Mouse (Mus musculus) spleen, adult 2 months (tissue): Measurements from ENCODE around the gene Gss. TPM values are rescaled to one million over a fixed set of nuclear protein-coding genes. Genes with fewer than 3 reads are reported as not detected.

Experiments
- DNase-seq, 2 experiments: peaks; one replicate each; pipeline versions ENCODE4 v3.0.0 to v3.0.0-alpha.2; 2012 to 2021; ENCODE audit warnings: low spot score in 2 of 2, low read depth in 1 of 2
- H3K27ac ChIP-seq: fragments of 200-500 bp; 2 replicates; pipeline ENCODE4 v1.5.1; 2012; ENCODE audit warnings: low read length, inconsistent platforms; ENCODE audit not compliant: insufficient read depth
- H3K27me3 ChIP-seq: fragments of 200-500 bp; 2 replicates; pipeline ENCODE4 v1.6.1; 2012; ENCODE audit warnings: mild to moderate bottlenecking, moderate library complexity, low read length, inconsistent platforms; ENCODE audit not compliant: control insufficient read depth, insufficient read depth
- H3K36me3 ChIP-seq: fragments of 200-500 bp; 2 replicates; pipeline ENCODE4 v1.6.1; 2012; ENCODE audit warnings: mild to moderate bottlenecking, low read length, inconsistent platforms; ENCODE audit not compliant: control insufficient read depth, insufficient read depth
- H3K4me1 ChIP-seq: fragments of 200-500 bp; 2 replicates; pipeline ENCODE4 v1.6.1; 2011; ENCODE audit warnings: inconsistent platforms; ENCODE audit not compliant: control insufficient read depth, insufficient read depth, insufficient read length
- H3K4me3 ChIP-seq: fragments of 200-500 bp; 2 replicates; pipeline ENCODE4 v1.5.1; 2011; ENCODE audit warnings: mild to moderate bottlenecking, inconsistent platforms; ENCODE audit not compliant: insufficient read depth, insufficient read length; ENCODE audit errors: extremely low read depth
- CTCF ChIP-seq: fragments of 200-500 bp; IDR thresholded peaks from 2 replicates; pipeline ENCODE4 v1.5.1; 2011; ENCODE audit warnings: mild to moderate bottlenecking, inconsistent platforms; ENCODE audit not compliant: insufficient read depth, insufficient read length, insufficient replicate concordance; ENCODE audit errors: extremely low read depth
- POLR2A ChIP-seq: fragments of 200-500 bp; IDR thresholded peaks from 2 replicates; pipeline ENCODE4 v1.6.1; 2011; ENCODE audit warnings: low read depth, low read length, inconsistent platforms
- whole genome bisulfite sequencing: fragments of 180-500 bp; shearing (Covaris S2); methylation state at CpG from one replicate; pipeline ENCODE4 v1.1.7; 2018; 5-methylcytosine and 5-hydroxymethylcytosine counted together
- polyA plus RNA-seq: library from polyadenylated mRNA; depleted of rRNA; stranded (reverse); fragments of >200 nt; gene quantifications from 2 replicates; pipeline ENCODE4 v1.2.3, GENCODE M21; 2012

The Gss gene
- polyA plus RNA-seq, 1 experiment, result 9.9 TPM

DNA sequence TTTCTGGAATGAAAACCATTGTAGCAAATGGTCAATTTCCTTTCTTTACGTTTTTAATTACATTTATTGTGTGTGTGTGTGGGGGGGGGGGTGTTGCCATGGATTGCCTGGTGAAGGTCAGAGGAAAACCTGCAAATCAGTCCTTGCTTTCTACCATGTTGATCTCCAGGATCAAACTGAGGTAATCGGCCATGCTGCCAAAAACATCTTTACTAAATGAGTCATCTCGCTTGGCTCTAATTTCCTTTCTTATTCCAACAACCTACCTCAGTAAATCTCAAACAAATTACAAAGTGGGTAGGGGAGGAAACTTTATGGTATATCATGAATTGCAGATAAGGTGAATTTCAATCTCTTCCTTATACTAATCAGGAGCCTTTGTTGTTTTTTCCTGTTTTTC is 4.5 kb downstream of the Gss start:
- no peaks in the 10 kb centered on the region for H3K36me3 ChIP-seq
- H3K4me3 ChIP-seq, result no peak overlapping the region
- H3K4me1 ChIP-seq, result peaks cover 4% of the 10 kb centered on the region
- 88% methylated on average over 3 of the region's 3 CpGs for WGBS
- TF ChIP-seq CTCF (no peak), POLR2A (no peak)
- H3K27me3 ChIP-seq, result no peaks in the 10 kb centered on the region
- H3K27ac ChIP-seq, result no peak overlapping the region
- DNase-seq, result no peak

DNA sequence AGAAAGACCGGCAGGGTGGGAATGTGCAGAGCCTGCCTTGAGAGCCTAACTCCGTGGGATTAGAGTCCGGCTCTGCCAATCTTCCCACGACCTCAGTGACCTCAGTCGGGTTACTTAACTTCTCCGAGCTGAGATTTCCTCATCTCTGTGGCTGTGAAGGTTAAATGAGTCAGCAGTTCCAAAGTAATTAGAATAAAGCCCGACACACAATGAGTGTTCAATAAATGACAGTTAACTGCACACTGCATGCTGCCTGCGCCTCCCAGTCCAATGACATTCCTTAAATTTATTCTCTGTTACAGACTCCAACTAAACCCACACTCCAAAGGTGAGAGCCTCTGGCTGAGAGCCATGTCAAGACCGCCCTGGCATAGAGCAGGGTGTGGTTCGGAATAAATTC is 7.1 kb downstream of the Gss start:
- 69% methylated on average over 10 of the region's 10 CpGs for WGBS
- H3K36me3 ChIP-seq, result no peaks in the 10 kb centered on the region; the same call in 1 of the 2 replicates
- no peak for TF ChIP-seq CTCF
- no peak for TF ChIP-seq POLR2A
- H3K4me3 ChIP-seq, result no peak overlapping the region
- no peaks in the 10 kb centered on the region for H3K27me3 ChIP-seq
- H3K4me1 ChIP-seq, result no peaks in the 10 kb centered on the region; the same call in 1 of the 2 replicates
- no peak for DNase-seq
- no peak overlapping the region for H3K27ac ChIP-seq

GRCm38 (mm10) chr2:155585082-155585481 is 7.5 kb downstream of the Gss start:
- H3K4me1 ChIP-seq, result no peaks in the 10 kb centered on the region; the same call in 1 of the 2 replicates
- H3K36me3 ChIP-seq, result no peaks in the 10 kb centered on the region; the same call in 1 of the 2 replicates
- DNase-seq, result no peak
- H3K4me3 ChIP-seq, result no peak overlapping the region
- H3K27me3 ChIP-seq, result no peaks in the 10 kb centered on the region
- no peak overlapping the region for H3K27ac ChIP-seq
- TF ChIP-seq CTCF, result no peak
- no peak for TF ChIP-seq POLR2A
- WGBS, result 91% methylated on average over 9 of the region's 9 CpGs

DNA sequence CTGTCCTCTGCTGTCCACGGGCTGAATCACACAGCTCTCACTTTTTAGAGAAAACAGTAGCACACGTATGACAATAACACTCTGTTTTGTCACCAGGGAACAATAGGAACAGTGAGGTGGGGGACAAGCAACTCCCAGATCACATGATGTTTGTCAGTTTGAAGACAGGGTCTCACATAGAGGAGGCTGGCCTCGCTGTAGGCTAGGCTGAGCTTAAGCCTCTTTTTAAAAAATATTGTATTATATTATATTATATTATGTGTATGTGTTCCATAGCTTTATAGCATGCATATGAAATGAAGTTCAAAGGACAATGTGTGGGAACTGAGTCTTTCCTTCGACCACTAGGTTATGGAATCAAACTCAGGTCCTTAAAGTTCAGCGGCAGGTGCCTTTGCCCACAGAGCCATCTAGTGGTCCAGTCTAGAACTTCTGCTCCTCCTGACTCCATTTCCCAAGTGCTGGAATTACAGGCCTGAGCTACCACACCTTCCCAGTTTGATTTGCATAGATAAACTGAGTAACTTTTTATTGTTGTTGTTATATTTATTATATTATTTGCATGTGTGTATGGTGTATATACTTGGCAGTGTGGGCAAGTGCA is 8.6 kb downstream of the Gss start:
- Histone ChIP-seq H3K36me3 (no peaks in the 10 kb centered on the region; the same call in 1 of the 2 replicates), H3K4me1 (no peaks in the 10 kb centered on the region), H3K27ac (no peak overlapping the region), H3K27me3 (no peaks in the 10 kb centered on the region), H3K4me3 (no peak overlapping the region)
- WGBS, result 60% methylated on average over 5 of the region's 5 CpGs
- peak; percentile 9 to 11 for DNase-seq
- peak; percentile 64; the same call in 1 of the 2 replicates for TF ChIP-seq CTCF
- TF ChIP-seq POLR2A, result no peak

DNA sequence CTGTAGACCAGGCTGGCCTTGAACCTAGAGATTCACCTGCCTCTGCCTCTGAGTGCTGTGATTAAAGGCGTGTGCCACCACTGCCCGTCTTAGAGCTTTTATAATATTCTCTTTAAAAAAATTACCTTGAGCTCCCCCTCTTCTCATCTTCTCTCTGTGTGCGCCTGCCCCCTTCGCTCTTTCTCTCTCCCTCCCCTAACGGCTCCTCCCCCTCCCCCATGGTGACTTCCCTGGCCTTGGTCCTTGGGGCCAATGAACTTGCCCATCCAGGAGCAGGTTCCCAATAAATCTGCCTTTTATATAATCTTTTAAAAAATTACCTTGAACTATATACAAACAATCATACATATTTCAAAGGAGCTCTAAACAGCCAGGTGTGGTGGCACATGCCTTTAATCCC is 9.6 kb downstream of the Gss start:
- Histone ChIP-seq H3K4me3 (no peak overlapping the region), H3K4me1 (no peaks in the 10 kb centered on the region), H3K36me3 (no peaks in the 10 kb centered on the region; the same call in 1 of the 2 replicates), H3K27me3 (no peaks in the 10 kb centered on the region), H3K27ac (no peak overlapping the region)
- 94% methylated on average over 5 of the region's 5 CpGs for WGBS
- TF ChIP-seq CTCF, result no peak
- TF ChIP-seq POLR2A, result no peak
- DNase-seq, result no peak

GRCm38 (mm10) chr2:155582384-155582995 is 10.1 kb downstream of the Gss start:
- no peak for DNase-seq
- H3K27ac ChIP-seq, result no peak overlapping the region
- H3K27me3 ChIP-seq, result no peaks in the 10 kb centered on the region
- WGBS, result 84% methylated on average over 4 of the region's 4 CpGs
- TF ChIP-seq POLR2A (no peak), CTCF (no peak)
- no peaks in the 10 kb centered on the region; the same call in 1 of the 2 replicates for H3K36me3 ChIP-seq
- no peaks in the 10 kb centered on the region for H3K4me1 ChIP-seq
- H3K4me3 ChIP-seq, result no peak overlapping the region

DNA sequence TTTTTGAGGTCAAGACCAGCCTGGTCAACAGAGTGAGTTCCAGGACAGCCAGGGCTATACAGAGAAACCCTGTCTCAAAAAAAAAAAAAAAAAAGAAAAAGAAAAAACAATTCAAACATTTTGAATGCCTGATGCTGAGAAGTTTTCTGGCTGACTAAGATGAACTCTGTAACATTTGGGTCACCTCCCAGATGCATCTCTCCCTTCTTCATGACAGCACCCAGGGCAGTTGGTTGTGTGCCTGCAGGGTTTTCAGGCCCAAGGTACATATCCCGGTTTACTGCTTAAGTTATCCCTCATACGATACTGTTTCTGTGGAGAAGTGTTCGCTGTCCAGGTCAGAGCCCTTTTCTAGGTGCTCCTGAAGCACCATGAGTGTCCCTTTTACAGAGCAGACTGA is 12.3 kb downstream of the Gss start:
- 88% methylated on average over 3 of the region's 3 CpGs for WGBS
- TF ChIP-seq CTCF (no peak), POLR2A (no peak)
- Histone ChIP-seq H3K27ac (no peak overlapping the region), H3K4me3 (no peak overlapping the region), H3K36me3 (no peaks in the 10 kb centered on the region; the same call in 1 of the 2 replicates), H3K27me3 (no peaks in the 10 kb centered on the region), H3K4me1 (no peaks in the 10 kb centered on the region)
- no peak for DNase-seq
